Mouse (Mus musculus) cerebellum, adult 8-10 months (tissue): ENCODE measurements around the gene Snrpb.

Experiments
- DNase-seq: peaks from one replicate; pipeline ENCODE4 v3.0.0; 2022

The Snrpb gene

DNA sequence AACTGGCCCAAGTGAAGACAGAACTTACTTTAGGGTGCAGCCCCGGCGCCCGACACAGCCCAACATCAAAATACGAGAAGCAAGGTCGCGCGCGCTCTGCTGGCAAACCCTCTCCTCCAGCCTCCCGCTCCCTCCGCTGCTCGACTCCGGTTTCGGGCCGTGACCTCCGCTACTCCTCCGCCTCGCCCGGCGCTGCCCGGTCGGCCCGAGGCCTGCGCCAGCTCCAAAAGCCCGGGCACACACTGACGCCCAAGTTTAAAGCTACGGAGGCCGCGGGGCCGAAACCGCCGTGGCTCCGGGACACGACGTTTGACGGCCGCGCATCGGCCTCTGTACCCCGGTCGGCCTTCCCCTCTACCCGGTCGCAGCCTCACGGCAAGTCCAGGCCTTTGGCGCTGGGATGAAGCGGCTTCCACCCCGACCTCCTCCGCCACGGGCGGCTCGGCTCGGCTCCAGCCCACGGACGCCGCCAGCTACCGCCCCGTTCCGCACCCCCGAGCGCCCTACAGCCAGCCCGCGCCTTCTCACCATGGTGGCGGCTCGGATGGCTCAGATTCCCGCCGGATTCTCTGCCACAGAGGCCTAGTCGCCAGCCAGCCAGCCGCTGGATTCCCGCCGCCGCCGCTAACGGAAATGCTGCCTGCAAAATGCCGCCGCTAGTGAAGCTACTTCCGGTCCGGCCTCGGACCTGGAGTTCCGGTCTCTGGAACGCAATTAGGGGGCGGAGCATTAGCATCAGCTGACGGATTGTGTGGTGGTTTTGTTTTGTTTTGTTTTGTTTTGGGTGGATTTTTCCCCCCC, at the start of gene Snrpb:
Snrpb (minus strand) TSS at position 698 of the 801 bp plus-strand sequence.
- DNase-seq = peak; percentile 87

DNA sequence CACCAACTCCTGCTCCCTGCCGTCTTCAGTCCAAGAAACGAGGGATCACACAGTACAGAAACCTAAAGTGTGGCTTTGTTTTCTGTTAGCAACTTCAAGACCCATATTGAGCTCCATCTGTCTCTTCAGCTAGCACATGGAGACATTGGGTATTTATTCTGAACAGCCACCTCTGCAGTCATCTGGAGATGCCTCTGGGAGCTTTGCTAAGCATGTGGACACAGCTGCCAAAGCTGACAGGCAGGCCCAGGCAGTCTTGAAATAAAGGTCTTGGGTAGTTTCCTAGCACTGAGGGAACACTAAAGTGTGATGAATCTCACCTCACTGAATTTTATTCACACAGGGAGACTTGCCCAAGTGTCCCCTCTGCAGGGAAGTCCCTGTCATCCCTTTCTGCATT, 32.4 kb upstream of the Snrpb start:
- no peak for DNase-seq

DNA sequence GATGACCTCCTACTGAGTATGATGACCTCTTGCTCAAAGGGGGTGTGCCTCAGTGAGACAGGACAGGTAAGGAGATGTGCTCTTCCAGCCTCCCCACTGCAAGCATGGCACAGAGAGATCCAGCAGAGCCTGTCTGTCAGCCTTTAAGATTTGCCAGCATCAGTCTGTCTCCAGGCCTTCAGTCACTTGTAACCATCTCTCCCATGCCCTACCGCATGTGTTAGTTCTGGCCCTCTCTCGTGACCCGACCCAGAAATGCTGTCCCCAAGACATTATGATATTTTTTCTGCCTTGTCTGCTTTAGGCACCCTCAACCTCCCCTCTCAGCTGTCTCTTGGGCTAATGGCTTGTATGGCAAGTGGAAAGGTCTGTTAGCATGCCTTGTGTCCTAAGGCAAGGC, 30.4 kb upstream of the Snrpb start:
- no peak for DNase-seq

DNA sequence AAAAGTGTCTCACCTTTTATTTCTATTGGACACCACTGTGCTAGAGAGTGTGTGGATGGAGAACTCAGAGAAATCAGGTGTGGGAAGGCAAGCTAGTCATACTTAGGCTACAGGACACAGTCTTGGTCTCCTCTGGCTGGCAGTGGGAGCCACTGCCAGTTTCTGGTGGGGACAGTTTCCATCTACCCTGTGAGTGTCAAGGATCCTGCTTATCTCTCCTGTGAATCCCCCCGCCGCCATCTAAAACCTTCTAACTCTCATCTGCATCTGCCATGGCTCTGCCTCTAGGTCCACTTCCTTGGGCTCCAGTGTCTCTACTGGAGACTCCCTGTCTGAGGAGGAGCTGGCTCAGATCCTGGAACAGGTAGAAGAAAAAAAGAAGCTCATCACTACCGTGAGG, 28.8 kb upstream of the Snrpb start:
- DNase-seq = no peak

DNA sequence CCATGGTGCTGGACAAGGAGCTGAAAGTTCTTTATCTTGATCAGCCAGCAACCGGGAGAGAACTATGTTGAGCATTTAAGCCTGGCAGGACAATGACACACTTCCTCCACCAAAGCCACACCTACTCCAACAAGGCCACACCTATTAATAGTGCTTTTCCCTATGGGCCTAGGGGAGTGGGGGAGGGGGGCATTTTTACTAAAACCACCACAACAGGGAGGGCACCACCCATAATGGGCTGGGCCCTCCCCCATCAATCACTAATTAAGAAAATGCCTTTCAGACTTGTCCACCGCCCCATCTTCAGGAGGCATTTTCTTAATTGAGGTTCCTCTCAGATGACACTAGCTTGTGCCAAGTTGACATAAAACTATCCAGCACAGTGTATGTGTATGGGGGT, 28.2 kb upstream of the Snrpb start:
- DNase-seq = no peak

DNA sequence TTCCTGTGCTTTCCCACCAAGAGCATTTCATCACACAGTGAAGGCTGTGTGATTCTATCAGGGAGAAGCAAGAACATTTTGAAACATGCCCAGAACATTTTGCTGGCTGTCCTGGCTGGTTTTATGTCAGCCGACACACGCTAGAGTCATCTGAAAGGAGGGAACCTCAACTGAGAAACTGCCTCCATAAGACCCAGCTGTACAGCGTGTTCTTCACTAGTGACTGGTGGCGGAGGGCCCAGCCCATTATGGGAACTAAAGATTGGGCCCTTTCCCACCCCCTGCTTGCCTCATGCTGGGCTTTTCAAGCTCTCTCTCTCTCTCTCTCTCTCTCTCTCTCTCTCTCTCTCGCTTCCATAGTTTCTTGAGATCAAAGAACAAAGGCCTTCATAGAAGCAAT, 21.8 kb upstream of the Snrpb start:
- DNase-seq = no peak

DNA sequence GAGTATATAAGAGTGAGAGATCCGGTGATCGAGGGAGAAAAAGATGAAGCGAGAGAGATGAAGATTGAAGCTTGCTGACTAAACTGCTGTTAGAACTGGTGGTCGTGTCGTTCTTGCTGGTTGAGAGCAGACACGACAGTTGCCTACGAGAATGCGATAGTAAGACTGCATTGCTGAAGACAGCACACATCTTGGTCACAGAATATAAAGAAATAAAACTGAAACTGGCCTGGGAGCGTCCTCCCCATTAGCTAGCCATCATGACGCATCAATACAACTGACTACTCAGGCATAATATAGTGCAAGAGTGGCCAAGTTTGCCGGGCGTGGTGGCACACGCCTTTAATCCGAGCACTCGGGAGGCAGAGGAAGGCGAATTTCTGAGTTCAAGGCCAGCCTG, 15.7 kb upstream of the Snrpb start, which contains the start of gene Tmc2:
Tmc2 (plus strand) TSS at position 301 of the 400 bp plus-strand sequence.
- DNase-seq = no peak

DNA sequence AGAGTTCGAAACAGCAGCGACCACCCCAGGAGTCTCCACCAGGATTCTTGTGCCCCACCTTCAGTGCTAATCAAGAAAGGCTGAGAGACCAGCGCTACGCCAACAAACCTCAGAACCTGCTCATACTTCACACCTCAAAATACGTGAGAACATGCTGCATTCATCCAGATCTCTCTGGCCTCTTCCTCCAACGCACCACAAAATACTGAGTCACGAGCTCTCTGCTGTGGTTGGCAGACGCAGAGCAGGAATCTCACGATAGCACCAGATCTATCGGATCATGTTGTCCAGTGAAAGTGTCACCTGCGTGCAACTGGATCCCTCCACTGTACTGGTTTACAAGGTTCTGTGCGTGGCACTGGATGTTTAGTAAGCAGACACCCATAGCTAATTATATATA, 9.2 kb upstream of the Snrpb start:
- no peak for DNase-seq

DNA sequence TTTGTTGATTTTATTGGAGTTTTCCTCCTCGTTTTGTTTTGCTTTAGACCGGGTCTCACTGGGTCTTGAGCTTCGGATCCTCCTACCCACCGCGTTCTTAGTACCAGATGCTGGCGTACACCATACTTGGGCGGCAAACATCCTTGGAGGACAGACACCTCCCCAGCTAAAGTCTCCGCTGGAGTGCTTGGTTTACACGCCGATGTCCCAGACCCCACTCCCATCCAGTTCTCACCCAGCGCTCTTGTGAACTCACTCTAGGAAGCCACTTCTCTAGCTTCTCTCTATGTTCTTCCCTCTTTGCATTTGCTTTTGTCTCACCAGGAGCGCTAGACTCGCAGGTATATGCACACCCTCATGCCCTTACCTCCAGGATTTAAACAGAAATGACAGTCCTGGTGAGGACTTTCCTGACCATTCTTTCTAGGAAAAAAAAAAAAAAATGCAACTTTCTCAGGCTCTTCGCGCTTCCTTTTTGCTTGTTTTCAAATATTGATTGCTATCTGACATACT, 360 bp upstream of the Snrpb start:
- DNase-seq = no peak

DNA sequence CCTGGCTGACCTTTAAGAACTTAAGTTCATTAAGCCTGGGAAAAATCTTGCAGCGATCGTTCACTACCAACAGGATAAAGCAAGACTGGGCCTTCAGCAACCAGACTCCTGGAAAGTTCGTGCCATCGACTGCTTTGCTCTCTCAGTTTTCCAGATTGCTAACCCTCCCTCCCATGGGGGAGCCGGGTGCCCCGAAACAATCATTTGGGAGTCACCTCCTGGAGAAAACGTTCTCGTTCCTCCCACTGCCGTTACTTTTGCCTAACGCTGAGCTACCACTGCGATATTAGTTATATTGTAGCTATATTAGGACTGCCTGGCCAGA, 860 bp downstream of the Snrpb start:
- DNase-seq = no peak

DNA sequence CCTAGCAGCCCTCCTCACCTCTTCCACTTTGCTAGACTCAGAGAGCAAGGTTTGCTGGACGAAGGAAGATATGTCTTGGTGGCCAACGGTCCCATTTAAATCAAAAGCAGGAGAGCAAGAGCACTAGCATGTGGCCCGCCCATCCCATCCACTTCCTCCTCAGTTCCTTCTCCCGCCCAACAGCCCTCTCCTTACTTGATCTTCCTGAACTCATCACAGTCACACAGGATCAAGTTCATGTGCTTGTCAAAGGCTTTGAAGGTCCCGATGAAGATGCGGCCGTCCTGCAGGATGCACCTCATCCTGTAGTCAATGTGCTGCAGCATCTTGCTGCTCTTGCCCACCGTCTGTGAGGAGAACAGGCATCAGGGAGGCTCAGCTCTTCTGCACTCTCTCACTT, 2.4 kb downstream of the Snrpb start:
- no peak for DNase-seq

DNA sequence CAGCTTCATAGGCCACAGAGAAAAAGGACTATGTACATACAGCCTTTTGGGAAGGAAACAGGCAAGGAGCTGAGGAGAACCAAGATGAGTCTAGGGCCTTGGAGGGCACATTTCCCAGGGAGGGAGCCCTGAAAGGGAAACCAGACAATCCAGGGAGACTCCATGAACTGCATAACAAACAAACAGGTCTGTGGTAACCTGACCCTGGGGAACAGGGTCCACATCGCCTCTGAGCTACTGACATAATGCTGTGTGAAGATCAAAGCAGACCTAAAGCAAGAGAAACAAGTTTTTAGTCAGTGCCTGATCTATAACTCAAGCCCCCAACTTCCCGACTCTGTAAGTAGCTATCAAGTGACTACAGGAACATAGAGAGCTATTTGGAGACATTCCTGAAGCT, 7.5 kb downstream of the Snrpb start:
- DNase-seq = no peak

DNA sequence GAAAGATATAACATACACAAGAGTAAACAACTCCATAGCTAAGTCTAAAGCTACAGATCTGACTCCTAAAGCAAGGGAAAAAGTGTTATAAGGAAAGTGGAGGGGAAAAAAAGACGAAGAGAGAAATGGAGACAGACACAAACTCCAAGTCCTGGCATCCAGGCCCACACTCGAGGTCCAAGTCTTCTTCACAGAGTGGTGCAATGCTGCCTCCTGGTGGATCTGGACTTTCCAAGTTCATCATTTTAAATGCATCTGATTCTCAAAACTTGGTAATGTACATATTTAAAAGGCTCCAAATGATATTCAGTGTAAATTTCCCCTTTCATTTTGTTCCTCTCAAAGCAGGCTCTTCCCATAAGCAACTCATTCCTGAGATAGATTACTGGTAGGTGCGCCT, 11.3 kb downstream of the Snrpb start:
- peak; percentile 28 for DNase-seq

DNA sequence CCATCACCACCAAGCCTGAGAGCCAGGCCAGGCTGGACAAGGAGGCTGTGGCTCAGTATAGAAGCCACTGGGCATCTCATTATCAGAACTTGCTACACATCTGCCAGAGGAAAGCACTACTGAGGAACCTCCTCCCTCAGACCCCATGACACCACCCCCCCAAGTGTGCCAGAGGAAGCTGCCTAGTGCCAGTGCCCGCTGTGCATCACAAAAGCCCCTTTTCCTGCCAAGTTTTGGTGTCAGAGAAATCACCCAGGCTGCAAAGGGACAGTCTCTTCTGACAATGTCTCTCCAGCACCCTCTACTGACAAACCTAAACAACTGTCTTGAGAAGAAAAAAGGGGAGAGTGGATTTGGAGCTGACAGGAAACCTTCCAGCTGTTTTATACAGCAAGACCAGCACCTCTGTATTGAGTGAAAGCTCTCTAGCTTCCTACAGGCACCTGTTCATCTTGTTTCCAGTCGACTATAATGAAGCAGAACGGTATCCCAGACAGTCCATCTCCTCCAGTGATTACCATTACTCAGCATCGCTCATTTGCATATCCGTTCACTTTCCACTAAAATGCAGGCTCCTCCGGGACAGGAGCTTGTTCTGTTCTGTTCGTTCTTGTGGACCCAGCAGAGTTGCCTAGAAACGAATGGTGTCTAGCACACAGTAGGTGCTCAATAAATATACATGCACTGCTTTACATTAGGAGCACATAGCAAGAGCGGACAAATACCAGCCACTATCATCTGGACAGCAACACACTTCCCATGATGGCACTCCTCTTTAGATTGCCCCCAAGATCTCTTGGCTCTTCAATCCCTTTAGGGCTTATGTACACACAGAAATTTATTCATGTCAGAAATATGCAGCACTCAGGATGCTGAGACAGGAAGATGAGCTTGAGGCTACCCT, 12.6 kb downstream of the Snrpb start:
- peak; percentile 32 for DNase-seq

DNA sequence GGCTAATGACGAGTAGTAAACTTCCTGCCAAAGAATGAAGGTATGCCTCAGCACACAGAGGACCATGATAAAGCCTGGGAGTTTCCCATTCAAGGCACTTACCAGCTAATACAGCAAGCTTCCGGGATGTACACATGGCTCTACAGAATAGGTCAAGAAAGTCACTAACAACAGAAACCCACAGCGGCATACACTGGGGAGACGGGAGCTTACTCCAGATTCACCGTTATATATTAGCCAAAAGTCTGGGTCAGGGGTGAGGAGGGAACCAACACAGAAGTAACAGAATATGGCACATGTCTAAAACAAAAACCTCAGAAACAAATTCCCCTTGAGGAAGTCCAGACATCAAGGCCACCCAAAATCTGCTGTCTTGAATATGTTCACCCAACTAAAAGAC, 16.5 kb downstream of the Snrpb start:
- DNase-seq = no peak

DNA sequence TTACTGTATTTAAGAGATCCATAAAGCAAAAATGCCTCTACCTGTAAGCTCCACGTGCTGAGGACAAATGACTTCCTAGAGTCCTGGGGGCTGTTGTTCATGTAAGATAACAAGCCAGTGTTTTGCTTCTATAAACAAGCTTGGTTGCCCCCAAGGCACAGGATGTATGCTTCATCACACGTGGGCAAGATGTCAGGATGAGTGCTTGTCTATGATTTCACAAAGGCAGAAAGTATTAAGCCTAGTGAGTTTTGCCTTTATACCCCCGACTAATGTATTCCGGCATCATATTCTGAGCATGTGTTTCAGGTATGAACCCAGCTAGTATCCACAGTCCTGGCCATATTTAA, 21.1 kb downstream of the Snrpb start:
- DNase-seq = no peak

DNA sequence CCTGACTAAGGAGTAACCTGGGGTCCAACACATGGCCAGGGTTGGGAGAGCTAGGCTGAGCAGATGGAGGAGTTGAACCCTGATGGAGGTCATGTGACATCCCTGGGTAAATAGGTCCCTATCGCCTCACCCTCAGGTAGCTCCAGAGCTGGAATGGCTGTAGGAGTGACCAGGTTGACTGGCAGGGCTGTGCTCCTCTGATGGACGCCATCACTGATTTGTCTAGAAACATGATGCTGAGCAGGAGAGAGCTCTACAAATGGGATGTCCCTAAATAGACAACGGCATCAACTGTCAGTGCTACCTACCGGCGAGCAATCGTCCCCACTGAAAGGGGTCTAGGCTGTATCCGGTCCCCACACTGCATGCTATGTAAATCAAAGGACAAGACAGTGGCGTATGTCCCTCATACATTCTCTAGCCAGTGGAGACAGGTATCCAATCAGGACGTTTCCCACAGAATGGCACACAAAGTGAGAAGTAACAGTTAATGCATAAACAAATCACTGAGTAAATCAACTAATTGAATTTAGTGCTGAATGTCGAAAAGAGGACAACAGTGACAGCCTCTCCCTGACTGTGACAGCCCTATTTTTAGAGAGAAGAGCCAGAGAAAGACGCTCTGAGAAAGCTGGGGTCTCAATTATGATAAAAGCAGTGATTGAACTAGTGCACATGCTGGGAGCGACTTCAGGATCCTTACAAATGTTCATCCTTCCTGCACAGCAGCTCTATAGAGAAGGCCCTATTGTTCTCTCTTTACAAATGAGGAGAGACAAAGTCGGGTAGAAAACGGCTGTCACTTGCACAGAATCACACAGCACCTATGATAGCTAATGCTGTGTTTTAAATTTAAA, 21.7 kb downstream of the Snrpb start:
- no peak for DNase-seq

DNA sequence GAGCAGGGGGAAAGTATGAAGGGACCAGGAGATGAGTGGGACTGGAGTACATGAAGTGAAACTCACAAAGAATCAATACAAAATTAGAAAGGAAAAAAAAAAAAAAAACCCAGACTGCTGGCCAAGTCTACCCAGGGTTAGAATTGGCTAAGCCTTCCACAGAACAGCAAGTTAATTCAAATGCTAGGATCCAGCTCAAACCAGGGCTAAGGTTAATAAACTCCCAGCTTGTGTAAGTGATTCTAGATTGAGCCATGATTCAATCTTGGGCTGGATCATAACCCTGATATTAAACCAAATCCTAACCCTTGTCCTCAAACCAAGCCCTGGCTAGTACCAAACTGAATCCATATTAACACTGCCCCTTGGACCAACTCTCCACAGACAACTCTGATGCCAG, 23.4 kb downstream of the Snrpb start:
- DNase-seq = no peak

DNA sequence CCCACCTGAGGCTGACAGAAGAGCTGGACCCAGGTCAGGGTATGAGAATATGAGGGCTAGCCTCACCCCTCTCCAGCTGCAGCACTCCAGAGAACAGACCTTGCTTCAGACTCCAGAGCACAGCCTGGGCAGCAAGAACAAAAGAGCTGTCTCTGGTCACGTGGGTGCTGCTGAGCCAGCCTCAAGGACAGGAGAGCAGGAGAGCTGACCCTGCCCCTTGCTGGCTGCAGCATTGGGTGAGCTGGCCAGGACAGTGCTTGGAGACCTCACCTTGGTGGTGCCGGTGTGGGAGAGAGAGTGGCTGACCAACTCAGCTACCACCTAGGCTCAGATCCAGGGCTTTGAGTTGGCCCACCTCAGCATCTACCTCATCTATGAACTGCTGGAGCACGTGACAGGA, 24.0 kb downstream of the Snrpb start:
- DNase-seq = no peak

DNA sequence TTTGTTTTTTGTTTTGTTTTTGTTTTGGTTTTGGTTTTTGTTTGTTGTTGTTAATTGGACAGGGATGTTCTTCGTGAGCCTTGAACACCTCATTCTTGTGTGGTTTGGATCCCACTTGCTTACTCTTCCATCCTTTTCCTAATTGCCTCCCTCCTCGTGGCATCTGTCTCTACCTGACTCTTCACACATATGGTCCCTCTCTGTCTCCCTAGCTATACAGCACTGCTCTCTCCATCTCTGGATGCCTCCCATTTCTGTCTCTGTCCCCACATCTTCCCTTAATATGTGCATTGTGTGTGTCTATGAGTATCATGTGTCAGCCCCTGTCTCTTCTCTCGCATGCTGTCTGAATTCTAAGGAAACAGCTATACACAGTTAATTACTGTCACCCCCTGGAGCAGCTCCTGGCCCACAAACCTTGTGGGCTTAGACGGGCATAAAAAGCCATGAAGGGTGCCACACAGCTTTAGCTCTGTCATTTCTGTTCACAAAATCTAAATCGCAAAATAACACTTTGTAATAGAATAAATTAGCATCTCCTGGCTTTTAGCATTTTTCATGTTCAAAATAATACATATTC, 33.0 kb downstream of the Snrpb start:
- no peak for DNase-seq

DNA sequence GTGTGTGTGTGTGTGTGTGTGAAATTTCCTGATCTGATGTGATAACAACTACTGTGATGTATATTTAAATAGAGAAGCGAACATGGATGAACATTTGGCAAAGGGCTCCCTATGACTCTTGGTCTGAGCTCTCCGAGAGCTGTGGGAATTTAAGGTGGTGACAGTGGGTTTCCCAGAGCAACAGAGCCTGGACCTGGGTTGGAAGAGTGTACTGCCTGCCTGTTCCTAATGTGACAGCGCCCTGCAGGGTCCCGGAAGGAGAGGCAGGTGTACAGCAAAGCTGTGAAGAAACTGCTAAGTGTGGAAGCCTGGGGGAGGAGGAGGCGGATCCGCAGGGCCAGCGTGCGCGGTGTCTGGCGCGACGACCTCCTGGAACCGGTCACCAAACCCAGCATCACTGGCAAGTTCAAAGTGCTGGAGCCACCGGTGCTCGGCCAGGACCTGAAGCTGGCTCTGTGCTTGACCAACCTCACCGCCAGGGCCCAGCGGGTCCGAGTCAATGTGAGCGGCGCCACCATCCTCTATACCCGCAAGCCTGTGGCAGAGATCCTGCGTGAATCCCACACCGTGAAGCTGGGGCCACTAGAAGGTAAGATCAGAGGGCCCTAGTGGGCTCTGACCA, 34.4 kb downstream of the Snrpb start:
- DNase-seq = no peak

DNA sequence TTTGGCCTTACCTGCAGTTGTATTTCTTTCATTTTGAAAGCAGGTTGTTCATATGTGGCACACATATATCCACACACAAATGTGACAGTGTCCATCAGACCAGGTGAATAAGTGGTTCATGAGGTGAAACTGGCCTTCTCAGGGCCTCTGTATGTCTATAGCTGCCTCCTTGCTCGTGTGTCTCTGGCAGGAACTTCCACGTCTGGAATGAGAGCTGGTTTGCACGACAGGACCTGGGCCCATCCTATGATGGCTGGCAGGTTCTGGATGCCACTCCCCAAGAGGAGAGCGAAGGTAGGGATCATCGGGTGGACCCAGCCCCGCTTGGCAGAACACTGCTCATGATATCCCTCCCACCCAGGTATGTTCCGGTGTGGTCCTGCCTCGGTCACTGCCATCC, 36.2 kb downstream of the Snrpb start:
- no peak for DNase-seq
